Mouse (Mus musculus) left cerebral cortex, postnatal 25 days (tissue): ENCODE measurements at regions not wholly inside any gene's neighbourhood (a gene's known extent, or its start where the extent isn't known, plus 50 kb on each side); places are given as distances from the start of the nearest gene placed in this dataset.
A peak's percentile ranks its signal among the peaks of the same experiment; 100 is the strongest.

Source experiments
- DNase-seq, 2 experiments: peaks; one replicate each; pipeline ENCODE4 v3.0.0; 2022; ENCODE audit warnings: low spot score in 2 of 2, mixed read lengths in 1 of 2
- intact Hi-C: fragments of 180-260 bp; cut with DNase I; formaldehyde crosslinking; loops from one replicate; pipeline ENCODE4 v1.15.1; 2025

GRCm38 (mm10) chr3:38397615-38397956 lies 87.1 kb downstream of the Ankrd50 start:
- intact Hi-C loops = no loop called here

DNA sequence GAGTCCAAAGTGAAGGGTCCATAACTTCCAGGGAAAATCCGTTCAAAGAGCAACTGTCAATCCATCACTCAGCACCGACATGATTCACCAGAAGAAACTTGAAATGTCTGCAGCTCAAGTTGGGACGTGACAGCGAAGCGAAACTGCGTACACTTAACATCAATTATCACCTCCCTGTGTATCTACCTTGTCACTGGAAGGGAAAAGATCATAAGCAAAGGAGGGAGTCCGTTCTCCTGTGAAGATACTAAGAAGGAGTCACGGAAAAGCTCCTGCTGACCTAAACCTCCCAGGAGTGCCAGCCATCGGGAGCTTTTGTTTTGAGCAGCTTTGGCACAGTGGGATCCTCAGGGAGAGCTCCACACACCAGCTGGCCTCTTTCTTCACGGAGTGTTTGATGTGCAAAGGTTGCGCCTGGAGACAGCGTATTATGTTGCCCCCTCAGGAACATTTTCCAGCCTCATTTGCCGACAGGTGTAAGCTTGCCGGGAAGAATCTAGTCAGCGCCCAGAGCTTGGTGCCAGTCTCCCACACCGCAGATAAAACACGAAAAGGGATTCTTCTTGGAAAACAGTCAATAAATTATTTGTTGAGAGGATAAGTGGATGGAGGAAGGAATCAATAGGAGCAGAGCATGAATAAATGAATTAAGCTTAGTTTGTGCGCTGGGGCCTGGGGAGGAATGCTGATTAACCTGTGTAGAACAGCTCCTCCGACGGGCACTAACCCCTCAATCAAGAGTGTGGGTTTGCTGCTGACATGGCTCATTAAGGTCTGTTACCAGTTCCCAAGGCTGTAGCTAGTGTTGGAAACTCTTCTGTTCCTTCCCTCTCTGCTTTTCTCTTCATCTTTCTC lies 87.7 kb downstream of the Ankrd50 start:
- no peak for DNase-seq
- intact Hi-C loops = no loop called here

More at GRCm38 (mm10) chr3:38397615-38397956, 87.1 kb downstream of the Ankrd50 start:
- DNase-seq = no peak

DNA sequence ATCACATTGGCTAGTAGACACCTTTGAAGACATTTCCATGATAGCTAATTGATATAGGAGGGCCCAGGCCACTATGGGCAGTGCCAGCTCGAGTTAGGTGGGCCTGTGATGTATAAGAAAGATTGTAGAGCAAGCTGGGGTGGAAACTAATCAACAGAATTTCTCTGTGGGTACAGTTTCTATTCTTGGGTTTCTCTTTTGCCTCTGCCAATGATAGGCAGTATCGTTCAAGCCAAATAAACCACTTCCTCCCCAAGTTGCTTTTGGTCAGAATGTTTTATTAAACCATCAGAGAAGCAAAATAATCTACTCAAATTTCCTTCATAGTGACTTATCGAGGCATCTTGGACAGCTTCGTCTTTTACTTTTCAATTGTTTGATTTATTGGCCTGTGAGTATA lies 90.3 kb downstream of the Ankrd50 start:
- no peak for DNase-seq
- intact Hi-C loops = no loop called here

DNA sequence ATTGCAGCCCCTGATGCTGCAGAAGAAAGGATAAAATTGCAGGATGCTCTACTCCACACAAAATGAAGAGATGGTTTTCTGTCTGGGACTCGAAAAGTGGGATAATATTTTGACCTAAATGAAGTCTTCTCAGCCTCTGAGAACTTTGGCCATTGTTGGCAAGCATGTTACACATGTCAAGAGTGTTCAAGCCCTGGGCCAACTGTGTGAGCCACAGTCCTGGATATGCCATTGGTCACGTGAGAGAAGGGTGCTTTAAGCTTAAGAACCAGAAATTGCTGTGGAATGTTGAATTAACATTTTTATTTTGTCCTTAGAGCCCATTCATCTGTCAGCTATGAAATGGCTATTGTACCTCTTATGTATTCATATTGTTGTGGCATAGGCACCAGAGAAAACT lies 95.0 kb downstream of the Ankrd50 start:
- intact Hi-C loops = no loop called here

DNA sequence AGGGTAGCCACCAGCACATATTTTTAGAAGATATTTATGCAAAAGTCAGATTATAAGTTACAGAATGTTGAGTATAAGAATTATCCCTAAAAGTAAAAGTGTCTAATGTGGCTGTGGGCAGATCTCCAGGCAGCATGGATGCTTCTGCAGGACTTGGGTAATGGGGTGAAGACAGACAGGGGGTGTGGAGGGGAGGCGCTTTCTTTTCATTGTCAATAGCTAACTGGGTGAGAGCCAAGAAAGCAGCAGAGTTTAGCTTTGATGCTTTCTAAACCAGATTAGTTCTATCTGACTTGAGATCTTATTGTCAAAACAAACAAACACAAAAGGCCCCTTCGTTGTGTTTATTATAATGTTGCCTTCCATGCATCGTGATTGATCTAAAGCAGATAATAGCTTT lies 95.7 kb downstream of the Ankrd50 start:
- DNase-seq = no peak
- intact Hi-C loops = no loop called here

More for the DNA sequence above, 95.0 kb downstream of the Ankrd50 start:
- DNase-seq = no peak

DNA sequence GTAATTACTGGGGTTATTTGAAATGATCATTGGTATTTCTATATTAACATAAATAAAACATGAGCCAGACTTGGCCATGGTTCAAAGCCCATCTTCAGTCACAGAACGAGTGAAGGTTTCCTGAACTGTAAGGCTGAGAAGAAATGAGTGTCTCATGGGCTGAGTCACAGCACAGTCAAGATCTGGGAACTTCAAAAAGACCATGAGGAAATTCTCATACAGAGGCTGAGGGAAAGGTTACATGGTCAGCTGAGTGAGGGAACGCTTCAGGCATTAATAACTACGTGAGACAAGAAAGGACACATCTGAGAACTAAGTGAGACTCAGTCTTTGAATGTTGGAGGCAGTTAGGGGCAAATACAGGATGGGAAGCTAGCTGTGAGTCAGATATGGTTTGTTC lies 101.9 kb downstream of the Ankrd50 start:
- intact Hi-C loops = no loop called here
- DNase-seq = no peak

- no peak for DNase-seq
- intact Hi-C loops = no loop called here
These were observed 103.0 kb downstream of the Ankrd50 start for GRCm38 (mm10) chr3:38381623-38382022.

- intact Hi-C loops = no loop called here
- DNase-seq = no peak
These were observed 111.0 kb downstream of the Ankrd50 start for GRCm38 (mm10) chr3:38373690-38374089.

DNA sequence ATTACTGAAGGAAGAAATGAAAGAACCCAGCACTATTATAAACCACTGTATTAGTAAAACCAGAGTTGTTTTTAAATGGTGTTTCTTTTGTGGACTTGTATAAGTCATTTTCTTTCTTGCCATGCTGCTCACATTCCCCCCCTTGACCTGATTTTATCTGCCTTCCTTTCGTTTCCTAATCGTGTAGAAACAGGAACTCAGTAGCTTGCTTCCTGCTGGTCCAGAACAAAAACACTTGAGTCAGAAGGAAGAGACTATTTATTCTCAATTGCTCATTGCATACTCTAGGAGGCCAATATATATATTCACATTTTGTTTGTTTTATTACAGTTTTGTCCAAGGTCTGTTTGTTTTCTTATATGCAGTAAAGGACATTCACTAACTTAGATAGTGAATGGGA lies 112.9 kb downstream of the Ankrd50 start:
- no peak for DNase-seq
- intact Hi-C loops = no loop called here

DNA sequence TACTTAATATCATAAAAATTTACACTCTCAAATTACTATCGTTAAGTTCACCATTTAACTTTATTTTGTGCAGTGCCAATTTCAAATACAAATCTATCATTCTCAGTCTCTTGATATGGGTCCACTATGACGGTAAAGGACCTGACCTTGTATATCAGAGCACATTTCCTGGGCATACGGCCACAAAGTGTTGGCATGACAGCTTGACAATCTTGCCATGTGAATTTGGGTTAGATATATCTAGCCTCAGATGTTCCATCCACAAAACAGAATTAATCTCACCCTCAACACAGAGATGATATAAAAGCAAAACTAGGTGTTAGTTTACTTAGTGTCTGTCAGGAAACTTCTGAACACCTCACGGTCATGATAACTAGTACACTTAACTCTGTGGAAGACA lies 120.8 kb downstream of the Ankrd50 start:
- intact Hi-C loops = no loop called here
- DNase-seq = no peak

GRCm38 (mm10) chr3:38361411-38361810 lies 123.2 kb downstream of the Ankrd50 start:
- intact Hi-C loops = no loop called here
- no peak for DNase-seq

DNA sequence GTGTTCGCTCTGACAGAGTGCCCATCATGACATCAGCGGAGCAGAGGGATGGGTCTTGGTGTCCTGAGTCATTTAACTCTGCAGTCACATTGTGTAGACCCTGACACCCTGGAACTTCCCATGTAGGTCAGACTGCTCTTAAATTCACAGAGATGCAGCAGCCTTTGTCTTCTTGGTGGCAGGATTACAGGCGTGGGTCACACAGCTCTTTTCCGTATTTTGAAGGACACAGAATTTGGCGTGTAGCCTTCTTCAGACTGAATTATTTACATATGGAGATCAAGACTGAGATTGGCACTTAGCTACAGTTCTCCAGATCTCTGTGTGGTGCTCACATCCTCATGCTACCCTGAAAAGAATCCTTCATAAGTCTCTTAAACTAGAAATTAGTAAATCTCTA lies 123.7 kb downstream of the Ankrd50 start:
- no peak for DNase-seq
- intact Hi-C loops = no loop called here

DNA sequence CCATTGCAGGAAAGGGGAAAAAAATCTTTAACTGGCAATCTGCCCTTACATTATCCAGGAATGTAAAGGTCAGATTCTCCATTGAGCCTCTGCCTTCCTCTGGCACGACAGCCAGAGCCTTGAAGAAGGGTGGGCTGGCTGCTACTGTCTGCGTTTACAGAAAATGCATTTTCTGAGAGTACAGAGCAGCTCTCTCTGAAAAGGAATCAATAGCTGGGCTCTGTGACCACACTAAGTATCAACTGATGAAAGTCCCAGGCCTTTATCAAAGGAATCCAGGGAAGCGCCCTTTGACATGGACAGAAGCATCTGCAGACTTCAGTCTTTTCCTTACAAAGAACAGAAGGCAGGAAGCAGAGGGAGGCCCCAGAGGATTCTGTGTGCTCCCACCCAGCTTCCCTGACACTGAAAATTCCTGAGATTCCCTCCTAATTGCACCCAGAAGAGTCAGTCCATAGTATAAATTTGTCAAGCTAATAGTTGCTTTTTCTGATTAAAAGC lies 124.2 kb downstream of the Ankrd50 start:
- intact Hi-C loops = no loop called here

DNA sequence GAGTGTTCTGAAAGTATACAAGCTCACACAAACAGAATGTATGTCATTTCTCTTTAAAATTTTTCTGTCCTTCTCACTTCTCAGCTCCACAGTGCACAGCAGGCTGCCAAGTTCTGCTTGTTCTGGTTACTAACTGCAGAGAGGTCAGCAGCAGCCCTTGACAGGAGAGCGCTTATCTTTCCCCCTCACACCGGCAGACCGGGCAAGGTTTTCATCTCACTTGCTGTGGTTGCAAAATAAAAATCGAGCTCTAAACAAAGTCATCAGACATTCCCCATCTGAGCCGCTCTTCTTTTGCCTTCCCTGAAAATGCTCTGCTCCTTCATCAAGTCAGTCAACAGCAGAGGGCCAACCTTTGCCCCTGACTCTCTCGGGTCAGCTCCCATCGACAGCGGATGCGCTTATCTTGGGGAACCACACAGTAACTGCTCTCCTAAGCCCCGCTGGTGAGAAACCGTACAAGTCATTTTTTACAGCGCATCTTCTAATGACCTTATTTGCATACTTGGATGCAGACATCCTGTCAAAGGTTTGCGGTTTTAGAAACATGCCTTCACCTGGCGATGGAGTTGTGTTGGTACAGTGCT lies 126.6 kb downstream of the Ankrd50 start:
- DNase-seq = no peak
- intact Hi-C loops = no loop called here

More for the DNA sequence above, 124.2 kb downstream of the Ankrd50 start:
- DNase-seq = no peak

GRCm38 (mm10) chr3:38344283-38344682 lies 140.4 kb downstream of the Ankrd50 start:
- DNase-seq = no peak
- intact Hi-C loops = no loop called here

- DNase-seq = peak in 1 of 2 experiments; percentile 58
- intact Hi-C loops = no loop called here
These were observed 143.0 kb downstream of the Ankrd50 start for GRCm38 (mm10) chr3:38341666-38342065.

DNA sequence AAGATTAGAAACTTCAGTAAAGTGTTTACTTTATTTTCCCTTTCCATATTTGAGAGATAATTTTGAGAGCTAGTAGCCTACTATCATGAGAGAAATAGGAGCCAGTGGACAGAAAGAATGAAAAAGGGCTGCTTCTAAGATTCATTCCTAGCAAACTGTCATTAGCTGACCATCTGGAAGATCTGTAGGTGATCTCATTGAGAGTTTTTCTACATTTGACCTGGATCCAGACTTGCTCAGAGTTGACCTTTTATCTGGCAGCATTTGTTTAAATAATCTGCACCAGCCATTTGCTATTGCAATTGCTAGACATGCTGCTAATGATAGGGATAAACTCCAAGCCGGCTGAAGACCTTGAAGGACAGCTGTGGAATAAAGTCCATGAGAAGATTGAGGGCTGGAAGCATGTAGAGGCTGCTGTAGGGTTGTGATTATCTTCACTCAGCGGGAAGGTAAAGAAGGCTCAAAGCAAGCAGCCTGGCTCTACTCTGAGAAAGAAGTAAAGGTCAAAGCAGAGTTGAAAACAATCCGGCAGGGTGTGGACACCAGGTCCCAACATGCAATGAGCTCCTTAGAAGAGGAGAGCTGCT lies 151.2 kb downstream of the Ankrd50 start:
- DNase-seq = no peak
- intact Hi-C loops = no loop called here

GRCm38 (mm10) chr3:38331169-38331568 lies 153.5 kb downstream of the Ankrd50 start:
- intact Hi-C loops = no loop called here

DNA sequence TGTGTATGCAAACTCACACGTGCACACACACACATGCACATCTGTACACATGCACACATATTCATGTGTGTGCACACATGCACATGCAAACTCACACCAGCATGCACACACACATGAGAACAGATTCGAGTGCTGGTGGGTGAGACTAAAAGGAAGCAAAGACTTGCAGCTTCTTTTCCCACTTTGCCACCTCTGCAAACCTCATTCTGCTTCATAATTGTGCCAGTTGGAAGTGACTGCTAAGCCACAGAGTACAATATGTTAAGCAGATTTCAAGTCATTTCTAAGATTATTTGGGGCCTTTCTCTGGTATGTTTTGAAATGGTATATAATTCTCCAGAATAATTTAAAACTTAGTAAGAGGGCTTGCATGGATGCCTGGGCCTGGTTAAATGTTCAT lies 157.4 kb downstream of the Ankrd50 start:
- intact Hi-C loops = loop anchor here (5.0 kb wide), 2 partner anchors 120 to 380 kb away; no protein-coding TSS in a partner anchor
- peak; percentile 17 to 78 for DNase-seq

More at GRCm38 (mm10) chr3:38331169-38331568, 153.5 kb downstream of the Ankrd50 start:
- DNase-seq = no peak

- no peak for DNase-seq
- intact Hi-C loops = loop anchor here (5.0 kb wide), 2 partner anchors 121 to 381 kb away; no protein-coding TSS in a partner anchor
These were observed 158.4 kb downstream of the Ankrd50 start for GRCm38 (mm10) chr3:38326211-38326610.
